Comparison of ENCODE assay signal across 14 mouse cellular contexts in genomic region chr14:117452150-117452549, GRCm38 (mm10).
DNase-seq lines count a peak whose midpoint lies in the region; ATAC-seq lines count a peak whose summit lies in the region.
"Had no signal": no experiment of that assay in that cellular context is flagged by ENCODE, and none has a peak within 500 bp of the region (broad histone marks: within the 10 kb centered on the region; RNA-seq: fewer than 3 reads in every experiment).

No protein-coding gene starts in this region.

- H3K36me3 ChIP-seq in hindbrain, embryonic 16.5 days (ENCODE audit: control insufficient read depth, insufficient read depth, low read length): no peaks in the 10 kb centered on the region
- no peaks in the 10 kb centered on the region for H3K36me3 ChIP-seq in hindbrain, embryonic 12.5 days
- no peaks in the 10 kb centered on the region for H3K36me3 ChIP-seq in forebrain, embryonic 14.5 days (ENCODE audit: control insufficient read depth, insufficient read depth, low read length)
- no peaks in the 10 kb centered on the region for H3K36me3 ChIP-seq in neural tube, embryonic 15.5 days
- H3K36me3 ChIP-seq: heart, embryonic 12.5 days; liver, embryonic 13.5 days had no signal

- peaks cover 3% of the 10 kb centered on the region for H3K4me1 ChIP-seq in hindbrain, embryonic 16.5 days (ENCODE audit: control insufficient read depth, insufficient read depth, low read depth, low read length)
- H3K4me1 ChIP-seq in hindbrain, embryonic 12.5 days: no peaks in the 10 kb centered on the region
- no peaks in the 10 kb centered on the region for H3K4me1 ChIP-seq in forebrain, embryonic 14.5 days (ENCODE audit: control insufficient read depth, insufficient read depth, low read length)
- peaks cover 3% of the 10 kb centered on the region; the same call in 1 of the 2 replicates for H3K4me1 ChIP-seq in neural tube, embryonic 15.5 days
- H3K4me1 ChIP-seq: heart, embryonic 12.5 days; liver, embryonic 13.5 days had no signal

- peak overlapping the region; percentile 32; the same call in 1 of the 2 replicates for H3K4me2 ChIP-seq in hindbrain, embryonic 16.5 days (ENCODE audit: low read length)
- H3K4me2 ChIP-seq in hindbrain, embryonic 12.5 days (replicated peaks): no peak overlapping the region
- H3K4me2 ChIP-seq in forebrain, embryonic 14.5 days (ENCODE audit: low read length): peak overlapping the region; percentile 12; the same call in 1 of the 2 replicates
- H3K4me2 ChIP-seq in neural tube, embryonic 15.5 days: peak overlapping the region; percentile 34; the same call in 1 of the 2 replicates
- H3K4me2 ChIP-seq: heart, embryonic 12.5 days; liver, embryonic 13.5 days had no signal

- WGBS in hindbrain, embryonic 16.5 days: 39% methylated on average over 7 of the region's 7 CpGs
- WGBS in hindbrain, embryonic 12.5 days: 56% methylated on average over 7 of the region's 7 CpGs
- WGBS in forebrain, embryonic 14.5 days: 17% methylated on average over 7 of the region's 7 CpGs
- 41% methylated on average over 7 of the region's 7 CpGs for whole genome bisulfite sequencing in neural tube, embryonic 15.5 days

- H3K27ac ChIP-seq in hindbrain, embryonic 16.5 days (ENCODE audit: low read depth, low read length): no peak overlapping the region
- H3K27ac ChIP-seq in hindbrain, embryonic 12.5 days: no peak overlapping the region
- no peak overlapping the region for H3K27ac ChIP-seq in forebrain, embryonic 14.5 days (ENCODE audit: low read depth, low read length)
- H3K27ac ChIP-seq in neural tube, embryonic 15.5 days (replicated peaks): no peak overlapping the region
- H3K27ac ChIP-seq: liver, embryonic 13.5 days had no signal

- H3K9ac ChIP-seq in hindbrain, embryonic 16.5 days (ENCODE audit: low read depth, low read length): no peak overlapping the region
- H3K9ac ChIP-seq in hindbrain, embryonic 12.5 days: no peak overlapping the region
- H3K9ac ChIP-seq in forebrain, embryonic 14.5 days (ENCODE audit: low read length): no peak overlapping the region
- H3K9ac ChIP-seq in neural tube, embryonic 15.5 days (replicated peaks): no peak overlapping the region
- H3K9ac ChIP-seq: heart, embryonic 12.5 days; liver, embryonic 13.5 days had no signal

- H3K4me3 ChIP-seq in hindbrain, embryonic 16.5 days (ENCODE audit: low read length): no peak overlapping the region
- H3K4me3 ChIP-seq in hindbrain, embryonic 12.5 days: no peak overlapping the region
- no peak overlapping the region for H3K4me3 ChIP-seq in forebrain, embryonic 14.5 days (ENCODE audit: low read depth, low read length)
- H3K4me3 ChIP-seq in neural tube, embryonic 15.5 days (replicated peaks): no peak overlapping the region
- H3K4me3 ChIP-seq: heart, embryonic 12.5 days; liver, embryonic 13.5 days had no signal

- ATAC-seq in hindbrain, embryonic 16.5 days: 0 out of 2 replicates have a peak, but pooled peaks have one; percentile 40
- ATAC-seq in hindbrain, embryonic 12.5 days (ENCODE audit: low FRiP score): no peak
- ATAC-seq in forebrain, embryonic 14.5 days: peak; percentile 55; the same call in 1 of the 2 replicates
- no peak for ATAC-seq in neural tube, embryonic 15.5 days (ENCODE audit: low FRiP score)

- peak; percentile 59 for DNase-seq in forebrain, embryonic 14.5 days (ENCODE audit: low spot score)
- DNase-seq in hindlimb bud, embryonic 11.5 days (ENCODE audit: extremely low spot score, low read depth, low spot score): peak; percentile 6
- DNase-seq in right cerebral cortex, postnatal 36 days (ENCODE audit: low spot score in 2 of 2): no peak
- DNase-seq in ovary, adult 18-20 months (ENCODE audit: low spot score): no peak
- DNase-seq: cerebellum, adult 2 months; kidney, adult 8-10 months; kidney, postnatal 36 days; liver, embryonic 13.5 days; lung, postnatal 14 days; right cerebral cortex, postnatal 14 days had no signal

- no peaks in the 10 kb centered on the region; the same call in 1 of the 2 replicates for H3K27me3 ChIP-seq in hindbrain, embryonic 16.5 days (replicated peaks; ENCODE audit: control insufficient read depth, insufficient read depth, low read length)
- no peaks in the 10 kb centered on the region for H3K27me3 ChIP-seq in hindbrain, embryonic 12.5 days
- no peaks in the 10 kb centered on the region for H3K27me3 ChIP-seq in forebrain, embryonic 14.5 days (replicated peaks; ENCODE audit: control insufficient read depth, insufficient read depth, low read length)
- H3K27me3 ChIP-seq in neural tube, embryonic 15.5 days (replicated peaks): no peaks in the 10 kb centered on the region
- H3K27me3 ChIP-seq: heart, embryonic 12.5 days; liver, embryonic 13.5 days had no signal

- H3K9me3 ChIP-seq in hindbrain, embryonic 16.5 days (ENCODE audit: control insufficient read depth, low read length): no peaks in the 10 kb centered on the region
- H3K9me3 ChIP-seq in hindbrain, embryonic 12.5 days (replicated peaks): no peaks in the 10 kb centered on the region
- H3K9me3 ChIP-seq in forebrain, embryonic 14.5 days (replicated peaks; ENCODE audit: control insufficient read depth, low read length): no peaks in the 10 kb centered on the region
- H3K9me3 ChIP-seq in neural tube, embryonic 15.5 days (replicated peaks): no peaks in the 10 kb centered on the region
- H3K9me3 ChIP-seq: heart, embryonic 12.5 days; liver, embryonic 13.5 days had no signal

Comparison
In these comparisons a context has a peak if more than half of its experiments do, and no peak if none do; other contexts are left out.
1. ATAC-seq: peak in hindbrain, embryonic 16.5 days (single experiment) and forebrain, embryonic 14.5 days (single experiment); none in hindbrain, embryonic 12.5 days (single experiment) and neural tube, embryonic 15.5 days (single experiment).
2. DNase-seq: peak in forebrain, embryonic 14.5 days (single experiment) and hindlimb bud, embryonic 11.5 days (single experiment); none in right cerebral cortex, postnatal 36 days (0 of 2) and ovary, adult 18-20 months (single experiment).